Mouse (Mus musculus): ENCODE data around the gene Lrguk. TPM values are rescaled to one million over a fixed set of nuclear protein-coding genes. Genes with fewer than 3 reads are reported as not detected.

Lrguk gene
- polyA plus RNA-seq, 1 experiment from 2014 or later, result 1.2 TPM

GRCm38 (mm10) chr6:34110571-34110970, 81.3 kb downstream of the Lrguk start:
- no peak for ATAC-seq (ENCODE audit: insufficient read depth, low FRiP score, low TSS enrichment)
- H3K9me3 ChIP-seq (ENCODE audit: control insufficient read depth, low read length), result no peaks in the 10 kb centered on the region
- no peaks in the 10 kb centered on the region for H3K36me3 ChIP-seq (ENCODE audit: control insufficient read depth, insufficient read depth, low read length)
- H3K4me1 ChIP-seq (ENCODE audit: control insufficient read depth, insufficient read depth, low read length), result no peaks in the 10 kb centered on the region
- WGBS, result 43% methylated on average over 10 of the region's 10 CpGs
- H3K9ac ChIP-seq (ENCODE audit: low read length), result no peak overlapping the region
- no peak for DNase-seq (ENCODE audit: low spot score)
- H3K4me3 ChIP-seq (ENCODE audit: low read depth, low read length), result no peak overlapping the region
- H3K27ac ChIP-seq (ENCODE audit: low read depth, low read length), result no peak overlapping the region
- no peak overlapping the region for H3K4me2 ChIP-seq (ENCODE audit: low read depth)
- H3K27me3 ChIP-seq (ENCODE audit: control insufficient read depth, insufficient read depth, low read length), result no peaks in the 10 kb centered on the region

- no peak overlapping the region for H3K4me2 ChIP-seq (ENCODE audit: low read depth)
- ATAC-seq (ENCODE audit: insufficient read depth, low FRiP score, low TSS enrichment) (no peak), DNase-seq (ENCODE audit: low spot score) (no peak)
- H3K27me3 ChIP-seq (ENCODE audit: control insufficient read depth, insufficient read depth, low read length), result no peaks in the 10 kb centered on the region
- no peaks in the 10 kb centered on the region for H3K4me1 ChIP-seq (ENCODE audit: control insufficient read depth, insufficient read depth, low read length)
- H3K4me3 ChIP-seq (ENCODE audit: low read depth, low read length), result no peak overlapping the region
- H3K9ac ChIP-seq (ENCODE audit: low read length), result no peak overlapping the region
- no peak overlapping the region for H3K27ac ChIP-seq (ENCODE audit: low read depth, low read length)
- no peaks in the 10 kb centered on the region for H3K9me3 ChIP-seq (ENCODE audit: control insufficient read depth, low read length)
- no peaks in the 10 kb centered on the region for H3K36me3 ChIP-seq (ENCODE audit: control insufficient read depth, insufficient read depth, low read length)
- 75% methylated on average over 6 of the region's 6 CpGs for WGBS
Measured at GRCm38 (mm10) chr6:34111406-34111805, 82.2 kb downstream of the Lrguk start.

- Histone ChIP-seq H3K9ac (ENCODE audit: low read length) (no peak overlapping the region), H3K9me3 (ENCODE audit: control insufficient read depth, low read length) (no peaks in the 10 kb centered on the region), H3K4me1 (ENCODE audit: control insufficient read depth, insufficient read depth, low read length) (no peaks in the 10 kb centered on the region), H3K4me2 (ENCODE audit: low read depth) (no peak overlapping the region), H3K27ac (ENCODE audit: low read depth, low read length) (no peak overlapping the region), H3K4me3 (ENCODE audit: low read depth, low read length) (no peak overlapping the region), H3K36me3 (ENCODE audit: control insufficient read depth, insufficient read depth, low read length) (no peaks in the 10 kb centered on the region), H3K27me3 (ENCODE audit: control insufficient read depth, insufficient read depth, low read length) (no peaks in the 10 kb centered on the region)
- no peak for ATAC-seq (ENCODE audit: insufficient read depth, low FRiP score, low TSS enrichment)
- DNase-seq (ENCODE audit: low spot score), result no peak
- WGBS, result 82% methylated on average over 7 of the region's 7 CpGs
Measured at GRCm38 (mm10) chr6:34116838-34117478, 87.7 kb downstream of the Lrguk start.

GRCm38 (mm10) chr6:34124401-34124800, 95.2 kb downstream of the Lrguk start:
- H3K9ac ChIP-seq (ENCODE audit: low read length), result no peak overlapping the region
- 92% methylated on average over 2 of the region's 2 CpGs for WGBS
- no peak for DNase-seq (ENCODE audit: low spot score)
- no peak overlapping the region for H3K27ac ChIP-seq (ENCODE audit: low read depth, low read length)
- H3K4me3 ChIP-seq (ENCODE audit: low read depth, low read length), result no peak overlapping the region
- no peak for ATAC-seq (ENCODE audit: insufficient read depth, low FRiP score, low TSS enrichment)
- H3K4me1 ChIP-seq (ENCODE audit: control insufficient read depth, insufficient read depth, low read length), result no peaks in the 10 kb centered on the region
- H3K4me2 ChIP-seq (ENCODE audit: low read depth), result no peak overlapping the region
- H3K27me3 ChIP-seq (ENCODE audit: control insufficient read depth, insufficient read depth, low read length), result no peaks in the 10 kb centered on the region
- H3K36me3 ChIP-seq (ENCODE audit: control insufficient read depth, insufficient read depth, low read length), result no peaks in the 10 kb centered on the region
- no peaks in the 10 kb centered on the region for H3K9me3 ChIP-seq (ENCODE audit: control insufficient read depth, low read length)

- no peak overlapping the region for H3K4me2 ChIP-seq (ENCODE audit: low read depth)
- no peaks in the 10 kb centered on the region for H3K27me3 ChIP-seq (ENCODE audit: control insufficient read depth, insufficient read depth, low read length)
- no peak for DNase-seq (ENCODE audit: low spot score)
- H3K9ac ChIP-seq (ENCODE audit: low read length), result no peak overlapping the region
- ATAC-seq (ENCODE audit: insufficient read depth, low FRiP score, low TSS enrichment), result no peak
- WGBS, result 73% methylated on average over 2 of the region's 2 CpGs
- H3K4me1 ChIP-seq (ENCODE audit: control insufficient read depth, insufficient read depth, low read length), result no peaks in the 10 kb centered on the region
- H3K36me3 ChIP-seq (ENCODE audit: control insufficient read depth, insufficient read depth, low read length), result no peaks in the 10 kb centered on the region
- no peak overlapping the region for H3K27ac ChIP-seq (ENCODE audit: low read depth, low read length)
- H3K9me3 ChIP-seq (ENCODE audit: control insufficient read depth, low read length), result no peaks in the 10 kb centered on the region
- H3K4me3 ChIP-seq (ENCODE audit: low read depth, low read length), result no peak overlapping the region
Measured at GRCm38 (mm10) chr6:34129261-34129660, 100.0 kb downstream of the Lrguk start.

GRCm38 (mm10) chr6:34132391-34132790, 103.1 kb downstream of the Lrguk start:
- Histone ChIP-seq H3K4me3 (ENCODE audit: low read depth, low read length) (no peak overlapping the region), H3K4me1 (ENCODE audit: control insufficient read depth, insufficient read depth, low read length) (no peaks in the 10 kb centered on the region), H3K36me3 (ENCODE audit: control insufficient read depth, insufficient read depth, low read length) (no peaks in the 10 kb centered on the region), H3K27me3 (ENCODE audit: control insufficient read depth, insufficient read depth, low read length) (no peaks in the 10 kb centered on the region), H3K9ac (ENCODE audit: low read length) (no peak overlapping the region), H3K9me3 (ENCODE audit: control insufficient read depth, low read length) (no peaks in the 10 kb centered on the region), H3K27ac (ENCODE audit: low read depth, low read length) (no peak overlapping the region), H3K4me2 (ENCODE audit: low read depth) (no peak overlapping the region)
- 90% methylated on average over 9 of the region's 9 CpGs for WGBS
- DNase-seq (ENCODE audit: low spot score), result no peak
- ATAC-seq (ENCODE audit: insufficient read depth, low FRiP score, low TSS enrichment), result no peak

GRCm38 (mm10) chr6:34138366-34138765, 109.1 kb downstream of the Lrguk start:
- Histone ChIP-seq H3K27me3 (ENCODE audit: control insufficient read depth, insufficient read depth, low read length) (no peaks in the 10 kb centered on the region), H3K4me2 (ENCODE audit: low read depth) (no peak overlapping the region), H3K27ac (ENCODE audit: low read depth, low read length) (no peak overlapping the region), H3K9me3 (ENCODE audit: control insufficient read depth, low read length) (no peaks in the 10 kb centered on the region), H3K4me3 (ENCODE audit: low read depth, low read length) (no peak overlapping the region), H3K4me1 (ENCODE audit: control insufficient read depth, insufficient read depth, low read length) (no peaks in the 10 kb centered on the region), H3K9ac (ENCODE audit: low read length) (no peak overlapping the region), H3K36me3 (ENCODE audit: control insufficient read depth, insufficient read depth, low read length) (no peaks in the 10 kb centered on the region)
- 81% methylated on average over 3 of the region's 3 CpGs for WGBS
- DNase-seq (ENCODE audit: low spot score) (no peak), ATAC-seq (ENCODE audit: insufficient read depth, low FRiP score, low TSS enrichment) (no peak)

GRCm38 (mm10) chr6:34142931-34143330, 113.7 kb downstream of the Lrguk start:
- Histone ChIP-seq H3K4me2 (ENCODE audit: low read depth) (no peak overlapping the region), H3K27ac (ENCODE audit: low read depth, low read length) (no peak overlapping the region), H3K9ac (ENCODE audit: low read length) (no peak overlapping the region), H3K9me3 (ENCODE audit: control insufficient read depth, low read length) (no peaks in the 10 kb centered on the region), H3K4me3 (ENCODE audit: low read depth, low read length) (no peak overlapping the region), H3K4me1 (ENCODE audit: control insufficient read depth, insufficient read depth, low read length) (no peaks in the 10 kb centered on the region), H3K36me3 (ENCODE audit: control insufficient read depth, insufficient read depth, low read length) (no peaks in the 10 kb centered on the region), H3K27me3 (ENCODE audit: control insufficient read depth, insufficient read depth, low read length) (no peaks in the 10 kb centered on the region)
- DNase-seq (ENCODE audit: low spot score), result no peak
- no peak for ATAC-seq (ENCODE audit: insufficient read depth, low FRiP score, low TSS enrichment)
- 80% methylated on average over 11 of the region's 11 CpGs for WGBS

- ATAC-seq (ENCODE audit: insufficient read depth, low FRiP score, low TSS enrichment) (no peak), DNase-seq (ENCODE audit: low spot score) (no peak)
- Histone ChIP-seq H3K4me3 (ENCODE audit: low read depth, low read length) (no peak overlapping the region), H3K36me3 (ENCODE audit: control insufficient read depth, insufficient read depth, low read length) (no peaks in the 10 kb centered on the region), H3K9ac (ENCODE audit: low read length) (no peak overlapping the region), H3K4me1 (ENCODE audit: control insufficient read depth, insufficient read depth, low read length) (no peaks in the 10 kb centered on the region), H3K27ac (ENCODE audit: low read depth, low read length) (no peak overlapping the region), H3K9me3 (ENCODE audit: control insufficient read depth, low read length) (no peaks in the 10 kb centered on the region), H3K4me2 (ENCODE audit: low read depth) (no peak overlapping the region), H3K27me3 (ENCODE audit: control insufficient read depth, insufficient read depth, low read length) (no peaks in the 10 kb centered on the region)
- WGBS, result 65% methylated on average over 6 of the region's 6 CpGs
Measured at GRCm38 (mm10) chr6:34146042-34146441, 116.8 kb downstream of the Lrguk start.
